Mouse (Mus musculus) megakaryocyte, embryonic 14.5 days (primary cell): ENCODE data around the gene Trappc2l.

Experiments
- FLI1 ChIP-seq: IDR thresholded peaks from 2 replicates; pipeline ENCODE4 v1.6.1; 2012; ENCODE audit warnings: low read length, inconsistent platforms, mixed read lengths
- GATA1 ChIP-seq: IDR thresholded peaks from 3 replicates; pipeline ENCODE4 v1.6.1; 2012; ENCODE audit warnings: mixed read lengths, low read length, inconsistent platforms, borderline replicate concordance

- no peak for TF ChIP-seq GATA1
- no peak for TF ChIP-seq FLI1
These were observed 27.2 kb downstream of the Trappc2l start for GRCm38 (mm10) chr8:122638601-122639000.
